Mouse (Mus musculus): ENCODE data around the gene Vmn1r196. TPM values are rescaled to one million over a fixed set of nuclear protein-coding genes. Genes with fewer than 3 reads are reported as not detected.

The Vmn1r196 gene
- polyA plus RNA-seq, 1 experiment: not detected

GRCm38 (mm10) chr13:22324289-22324688, 34.6 kb downstream of the Vmn1r196 start, which contains the start of gene Vmn1r197:
TSS of gene Vmn1r197 (plus strand) at chr13:22324589.
- Histone ChIP-seq H3K4me3 (replicated peaks; ENCODE audit: insufficient read depth, low read depth, low read length) (no peak within 1 kb of the TSS), H3K4me1 (ENCODE audit: control insufficient read depth, insufficient read depth, low read length) (no peaks in the 10 kb centered on the region), H3K27me3 (ENCODE audit: control insufficient read depth, insufficient read depth, low read length) (no peaks in the 10 kb centered on the region), H3K27ac (ENCODE audit: insufficient read depth, low read length) (no peak within 1 kb of the TSS)
- no peak for DNase-seq
- TF ChIP-seq POLR2A (IDR thresholded peaks at IDR 0.05; ENCODE audit: borderline replicate concordance, insufficient read depth, low read length) (no peak), CTCF (IDR thresholded peaks at IDR 0.05; ENCODE audit: borderline replicate concordance, insufficient read depth, low read depth, low read length) (no peak)

- 71% methylated on average over 2 of the region's 2 CpGs for WGBS
- H3K27me3 ChIP-seq (ENCODE audit: control insufficient read depth, insufficient read depth, low read length): no peaks in the 10 kb centered on the region
- DNase-seq: no peak
- no peak overlapping the region for H3K4me3 ChIP-seq (replicated peaks; ENCODE audit: insufficient read depth, low read depth, low read length)
- no peak overlapping the region for H3K27ac ChIP-seq (ENCODE audit: insufficient read depth, low read length)
- no peak for TF ChIP-seq POLR2A (IDR thresholded peaks at IDR 0.05; ENCODE audit: borderline replicate concordance, insufficient read depth, low read length)
- no peak for TF ChIP-seq CTCF (IDR thresholded peaks at IDR 0.05; ENCODE audit: borderline replicate concordance, insufficient read depth, low read depth, low read length)
- H3K4me1 ChIP-seq (ENCODE audit: control insufficient read depth, insufficient read depth, low read length): no peaks in the 10 kb centered on the region
Measured at GRCm38 (mm10) chr13:22333269-22333668, 43.5 kb downstream of the Vmn1r196 start.

GRCm38 (mm10) chr13:22335565-22335964, 45.8 kb downstream of the Vmn1r196 start:
- no peaks in the 10 kb centered on the region for H3K27me3 ChIP-seq (ENCODE audit: control insufficient read depth, insufficient read depth, low read length)
- no peak overlapping the region for H3K4me3 ChIP-seq (replicated peaks; ENCODE audit: insufficient read depth, low read depth, low read length)
- DNase-seq: no peak
- WGBS: 93% methylated on average over 1 of the region's 1 CpGs
- H3K27ac ChIP-seq (ENCODE audit: insufficient read depth, low read length): no peak overlapping the region
- TF ChIP-seq CTCF (IDR thresholded peaks at IDR 0.05; ENCODE audit: borderline replicate concordance, insufficient read depth, low read depth, low read length) (no peak), POLR2A (IDR thresholded peaks at IDR 0.05; ENCODE audit: borderline replicate concordance, insufficient read depth, low read length) (no peak)
- H3K4me1 ChIP-seq (ENCODE audit: control insufficient read depth, insufficient read depth, low read length): no peaks in the 10 kb centered on the region

Other genes with a start within 250 kb of the Vmn1r196 start
- 8.8 and 9.8 TPM in 2 replicates for gene Hist1h4i, start 248.6 kb upstream of the Vmn1r196 start, polyA plus RNA-seq (2012; rRNA removed)
- gene Hist1h2ag, start 247.0 kb upstream of the Vmn1r196 start, polyA plus RNA-seq (2012; rRNA removed): 0.60 and 1.1 TPM in 2 replicates
- gene Hist1h2bj, start 246.7 kb upstream of the Vmn1r196 start, polyA plus RNA-seq (2012; rRNA removed): 0.97 and 1.5 TPM in 2 replicates
- gene Vmn1r188, start 205.5 kb upstream of the Vmn1r196 start, polyA plus RNA-seq (2012; rRNA removed): not detected in 2 replicates
- gene Vmn1r189, start 184.1 kb upstream of the Vmn1r196 start, polyA plus RNA-seq (2012; rRNA removed): not detected in 2 replicates
- not detected in 2 replicates for gene Vmn1r191, start 106.0 kb upstream of the Vmn1r196 start, polyA plus RNA-seq (2012; rRNA removed)
- not detected in 2 replicates for gene Vmn1r192, start 98.8 kb upstream of the Vmn1r196 start, polyA plus RNA-seq (2012; rRNA removed)
- gene Vmn1r193, start 66.8 kb upstream of the Vmn1r196 start, polyA plus RNA-seq (2012; rRNA removed): not detected in 2 replicates
- gene Vmn1r194, start 45.7 kb upstream of the Vmn1r196 start, polyA plus RNA-seq (2012; rRNA removed): not detected in 2 replicates
- not detected in 2 replicates for gene Vmn1r195, start 19.4 kb upstream of the Vmn1r196 start, polyA plus RNA-seq (2012; rRNA removed)
- gene Vmn1r197, start 34.7 kb downstream of the Vmn1r196 start, polyA plus RNA-seq (2012; rRNA removed): not detected in 2 replicates
- gene Vmn1r198, start 60.4 kb downstream of the Vmn1r196 start, polyA plus RNA-seq (2012; rRNA removed): not detected in 2 replicates
- gene Vmn1r199, start 89.9 kb downstream of the Vmn1r196 start, polyA plus RNA-seq (2012; rRNA removed): not detected in 2 replicates
- 0.10 TPM in 1 of 2 replicates, not detected in the other for gene Vmn1r200, start 100.5 kb downstream of the Vmn1r196 start, polyA plus RNA-seq (2012; rRNA removed)
- gene Vmn1r201, start 182.0 kb downstream of the Vmn1r196 start, polyA plus RNA-seq (2012; rRNA removed): not detected in 2 replicates
- gene Vmn1r202, start 215.5 kb downstream of the Vmn1r196 start, polyA plus RNA-seq (2012; rRNA removed): 0.03 TPM in 1 of 2 replicates, not detected in the other
- not detected in 2 replicates for gene Vmn1r203, start 228.2 kb downstream of the Vmn1r196 start, polyA plus RNA-seq (2012; rRNA removed)

All from cerebellum, adult 2 months (tissue).